Comparison of ENCODE assay signal across 20 mouse cellular contexts in the genomic region with DNA sequence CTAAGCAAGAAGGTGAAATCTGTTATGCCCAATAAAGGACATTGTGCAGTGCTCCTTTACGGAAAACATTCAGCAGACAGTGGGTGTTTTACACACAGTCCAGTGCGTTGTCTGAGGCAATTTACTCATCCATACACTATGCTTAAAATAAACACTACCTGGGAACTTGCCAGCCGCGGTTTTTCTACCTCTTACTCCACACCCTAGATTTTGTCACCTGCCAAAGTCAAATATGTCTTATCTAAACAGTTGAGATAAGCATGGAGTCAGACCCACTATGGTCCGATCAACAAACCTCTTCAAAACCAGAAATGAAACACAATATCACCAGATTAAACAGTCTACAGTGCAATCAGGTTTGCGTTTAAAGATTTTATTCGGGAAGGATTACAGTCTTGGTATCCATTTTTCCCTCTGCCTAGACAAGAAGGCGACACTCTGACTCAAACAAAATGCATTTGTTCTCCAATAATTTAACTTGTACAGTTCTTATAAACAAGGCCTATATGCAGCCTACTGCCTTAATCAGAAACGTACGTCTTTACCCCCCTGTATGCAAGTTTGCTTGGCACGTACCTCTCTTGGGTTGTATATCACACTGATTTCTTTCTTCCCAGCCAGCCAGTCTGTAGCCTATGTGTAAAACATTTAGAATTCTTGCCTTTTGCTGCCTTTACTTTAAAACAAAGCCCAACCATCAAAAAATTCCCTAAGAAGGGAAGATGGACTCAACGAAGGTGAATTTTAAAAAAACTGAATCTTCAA.
DNase-seq lines count a peak whose midpoint lies in the region; ATAC-seq lines count a peak whose summit lies in the region.
"Had no signal": no experiment of that assay in that cellular context is flagged by ENCODE, and none has a peak within 500 bp of the region (broad histone marks: within the 10 kb centered on the region; RNA-seq: fewer than 3 reads in every experiment).

No protein-coding gene starts in this region.

- H3K4me3 ChIP-seq in heart, embryonic 14.5 days (ENCODE audit: control insufficient read depth in 1 of 2, insufficient read depth in 1 of 2, low read depth in 1 of 2, low read length in 2 of 2) = no peak overlapping the region
- no peak overlapping the region for H3K4me3 ChIP-seq in heart, embryonic 11.5 days (ENCODE audit: low read depth, low read length)
- no peak overlapping the region for H3K4me3 ChIP-seq in embryonic facial prominence, embryonic 14.5 days (ENCODE audit: low read depth, low read length)
- H3K4me3 ChIP-seq in lung, embryonic 16.5 days (ENCODE audit: low read length) = no peak overlapping the region
- no peak overlapping the region for H3K4me3 ChIP-seq in stomach, embryonic 15.5 days (replicated peaks)
- H3K4me3 ChIP-seq in forebrain, embryonic 11.5 days (ENCODE audit: low read depth, low read length) = no peak overlapping the region
- H3K4me3 ChIP-seq: embryonic facial prominence, embryonic 15.5 days; forebrain, embryonic 12.5 days; midbrain, embryonic 12.5 days; neural tube, embryonic 15.5 days had no signal

- no peak overlapping the region for H3K9ac ChIP-seq in heart, embryonic 14.5 days (ENCODE audit: low read length)
- no peak overlapping the region for H3K9ac ChIP-seq in heart, embryonic 11.5 days (ENCODE audit: low read depth, low read length)
- no peak overlapping the region for H3K9ac ChIP-seq in embryonic facial prominence, embryonic 14.5 days (ENCODE audit: low read depth, low read length)
- no peak overlapping the region for H3K9ac ChIP-seq in lung, embryonic 16.5 days (ENCODE audit: low read length)
- H3K9ac ChIP-seq in stomach, embryonic 15.5 days = no peak overlapping the region
- H3K9ac ChIP-seq in forebrain, embryonic 11.5 days (ENCODE audit: low read length) = no peak overlapping the region
- H3K9ac ChIP-seq: embryonic facial prominence, embryonic 15.5 days; forebrain, embryonic 12.5 days; midbrain, embryonic 12.5 days; neural tube, embryonic 15.5 days had no signal

- DNase-seq in embryonic facial prominence, embryonic 14.5 days (ENCODE audit: low spot score) = peak; percentile 44
- DNase-seq in gastrocnemius, postnatal 14 days = no peak
- DNase-seq in forebrain, embryonic 11.5 days (ENCODE audit: low spot score) = no peak
- DNase-seq: adrenal gland, postnatal 36 days; cerebellum, adult 9-10 months; gastrocnemius, postnatal 25 days; heart, postnatal 4 days; kidney, adult 8-10 months; kidney, postnatal 4 days; thymus, adult 2 months had no signal

- H3K36me3 ChIP-seq in heart, embryonic 14.5 days (ENCODE audit: control insufficient read depth, insufficient read depth, low read length) = no peaks in the 10 kb centered on the region
- no peaks in the 10 kb centered on the region for H3K36me3 ChIP-seq in heart, embryonic 11.5 days (ENCODE audit: control insufficient read depth, insufficient read depth, low read length)
- H3K36me3 ChIP-seq in embryonic facial prominence, embryonic 14.5 days (ENCODE audit: control insufficient read depth, insufficient read depth, low read length) = no peaks in the 10 kb centered on the region
- H3K36me3 ChIP-seq in lung, embryonic 16.5 days (ENCODE audit: control insufficient read depth, insufficient read depth, low read length) = no peaks in the 10 kb centered on the region
- H3K36me3 ChIP-seq in stomach, embryonic 15.5 days = no peaks in the 10 kb centered on the region
- no peaks in the 10 kb centered on the region for H3K36me3 ChIP-seq in forebrain, embryonic 11.5 days (ENCODE audit: control insufficient read depth, insufficient read depth, low read length)
- H3K36me3 ChIP-seq: embryonic facial prominence, embryonic 15.5 days; forebrain, embryonic 12.5 days; midbrain, embryonic 12.5 days; neural tube, embryonic 15.5 days had no signal

- no peak overlapping the region for H3K27ac ChIP-seq in heart, embryonic 14.5 days (replicated peaks in 1 of 2; ENCODE audit: control insufficient read depth in 1 of 2, insufficient read depth in 1 of 2, low read depth in 2 of 2, low read length in 2 of 2)
- no peak overlapping the region for H3K27ac ChIP-seq in heart, embryonic 11.5 days (ENCODE audit: low read depth, low read length)
- H3K27ac ChIP-seq in embryonic facial prominence, embryonic 14.5 days (replicated peaks; ENCODE audit: low read depth, low read length) = no peak overlapping the region
- H3K27ac ChIP-seq in lung, embryonic 16.5 days (ENCODE audit: low read length) = no peak overlapping the region
- H3K27ac ChIP-seq in stomach, embryonic 15.5 days = peak overlapping the region; percentile 12; the same call in 1 of the 2 replicates
- H3K27ac ChIP-seq in forebrain, embryonic 11.5 days (ENCODE audit: low read depth, low read length) = no peak overlapping the region
- H3K27ac ChIP-seq: embryonic facial prominence, embryonic 15.5 days; forebrain, embryonic 12.5 days; midbrain, embryonic 12.5 days; neural tube, embryonic 15.5 days had no signal

- H3K4me1 ChIP-seq in heart, embryonic 14.5 days (ENCODE audit: control insufficient read depth in 2 of 2, insufficient read depth in 2 of 2, low read length in 2 of 2) = 0 out of 4 replicates have a peak, but pooled peaks cover 0 to 10% of the 10 kb centered on the region in 2 experiments
- H3K4me1 ChIP-seq in heart, embryonic 11.5 days (ENCODE audit: control insufficient read depth, insufficient read depth, low read length) = no peaks in the 10 kb centered on the region
- no peaks in the 10 kb centered on the region for H3K4me1 ChIP-seq in embryonic facial prominence, embryonic 14.5 days (ENCODE audit: control insufficient read depth, insufficient read depth, low read length)
- H3K4me1 ChIP-seq in lung, embryonic 16.5 days (replicated peaks; ENCODE audit: control insufficient read depth, insufficient read depth, low read length) = peaks cover 6% of the 10 kb centered on the region
- no peaks in the 10 kb centered on the region for H3K4me1 ChIP-seq in stomach, embryonic 15.5 days
- no peaks in the 10 kb centered on the region for H3K4me1 ChIP-seq in forebrain, embryonic 11.5 days (replicated peaks; ENCODE audit: control insufficient read depth, insufficient read depth, low read length)
- H3K4me1 ChIP-seq: embryonic facial prominence, embryonic 15.5 days; forebrain, embryonic 12.5 days; midbrain, embryonic 12.5 days had no signal

- no peak for ATAC-seq in heart, embryonic 14.5 days (ENCODE audit: insufficient number of reproducible peaks, insufficient read depth, low FRiP score, low read depth)
- ATAC-seq in heart, embryonic 11.5 days (replicated peaks; ENCODE audit: insufficient number of reproducible peaks, low FRiP score, low TSS enrichment) = no peak
- peak; percentile 46 for ATAC-seq in embryonic facial prominence, embryonic 14.5 days (ENCODE audit: low read depth)
- ATAC-seq in lung, embryonic 16.5 days (ENCODE audit: low read depth) = peak; percentile 52; the same call in 1 of the 2 replicates
- peak; percentile 77 for ATAC-seq in stomach, embryonic 15.5 days (ENCODE audit: insufficient read depth, low FRiP score, low read depth)
- no peak for ATAC-seq in forebrain, embryonic 11.5 days (replicated peaks; ENCODE audit: low FRiP score)
- ATAC-seq: hindbrain, embryonic 16.5 days; Patski had no signal

- H3K4me2 ChIP-seq in heart, embryonic 14.5 days (ENCODE audit: low read length) = peak overlapping the region; percentile 32
- no peak overlapping the region for H3K4me2 ChIP-seq in heart, embryonic 11.5 days
- no peak overlapping the region for H3K4me2 ChIP-seq in embryonic facial prominence, embryonic 14.5 days (ENCODE audit: low read depth, low read length)
- H3K4me2 ChIP-seq in lung, embryonic 16.5 days (ENCODE audit: low read depth, low read length) = no peak overlapping the region
- no peak overlapping the region for H3K4me2 ChIP-seq in stomach, embryonic 15.5 days
- no peak overlapping the region for H3K4me2 ChIP-seq in forebrain, embryonic 11.5 days (ENCODE audit: low read depth, low read length, severe bottlenecking)
- H3K4me2 ChIP-seq: embryonic facial prominence, embryonic 15.5 days; forebrain, embryonic 12.5 days; midbrain, embryonic 12.5 days; neural tube, embryonic 15.5 days had no signal

- intact Hi-C loops in gastrocnemius, postnatal 14 days (cut with DNase I; ENCODE audit: low total_unique reads) = no loop called here

- 40% methylated on average over 12 of the region's 12 CpGs for whole genome bisulfite sequencing in heart, embryonic 14.5 days
- WGBS in heart, embryonic 11.5 days (ENCODE audit: insufficient replicate concordance) = 61% methylated on average over 12 of the region's 12 CpGs
- 59% methylated on average over 12 of the region's 12 CpGs for WGBS in embryonic facial prominence, embryonic 14.5 days
- WGBS in lung, embryonic 16.5 days = 23% methylated on average over 12 of the region's 12 CpGs
- WGBS in stomach, embryonic 15.5 days = 27% methylated on average over 12 of the region's 12 CpGs
- WGBS in forebrain, embryonic 11.5 days = 92% methylated on average over 12 of the region's 12 CpGs

- no peaks in the 10 kb centered on the region for H3K9me3 ChIP-seq in heart, embryonic 14.5 days (ENCODE audit: control insufficient read depth, low read length)
- H3K9me3 ChIP-seq in heart, embryonic 11.5 days (replicated peaks; ENCODE audit: control insufficient read depth, low read length) = no peaks in the 10 kb centered on the region
- no peaks in the 10 kb centered on the region for H3K9me3 ChIP-seq in embryonic facial prominence, embryonic 14.5 days (ENCODE audit: control insufficient read depth, low read length)
- H3K9me3 ChIP-seq in lung, embryonic 16.5 days (ENCODE audit: control insufficient read depth, low read length) = no peaks in the 10 kb centered on the region
- no peaks in the 10 kb centered on the region for H3K9me3 ChIP-seq in stomach, embryonic 15.5 days
- H3K9me3 ChIP-seq in forebrain, embryonic 11.5 days (ENCODE audit: control insufficient read depth, low read length) = no peaks in the 10 kb centered on the region
- H3K9me3 ChIP-seq: embryonic facial prominence, embryonic 15.5 days; forebrain, embryonic 12.5 days; midbrain, embryonic 12.5 days; neural tube, embryonic 15.5 days had no signal

- H3K27me3 ChIP-seq in heart, embryonic 14.5 days (ENCODE audit: control insufficient read depth, insufficient read depth, low read length) = no peaks in the 10 kb centered on the region
- H3K27me3 ChIP-seq in heart, embryonic 11.5 days (ENCODE audit: control insufficient read depth, insufficient read depth, low read length) = no peaks in the 10 kb centered on the region
- no peaks in the 10 kb centered on the region for H3K27me3 ChIP-seq in embryonic facial prominence, embryonic 14.5 days (replicated peaks; ENCODE audit: control insufficient read depth, insufficient read depth, low read length)
- no peaks in the 10 kb centered on the region for H3K27me3 ChIP-seq in lung, embryonic 16.5 days (ENCODE audit: control insufficient read depth, insufficient read depth, low read depth, low read length)
- H3K27me3 ChIP-seq in stomach, embryonic 15.5 days (replicated peaks) = no peaks in the 10 kb centered on the region
- H3K27me3 ChIP-seq in forebrain, embryonic 11.5 days (ENCODE audit: control insufficient read depth, insufficient read depth, low read length) = no peaks in the 10 kb centered on the region
- H3K27me3 ChIP-seq: embryonic facial prominence, embryonic 15.5 days; forebrain, embryonic 12.5 days; midbrain, embryonic 12.5 days; neural tube, embryonic 15.5 days; Patski had no signal

Comparison
In these comparisons a context has a peak if more than half of its experiments do, and no peak if none do; other contexts are left out.
1. ATAC-seq: peak in embryonic facial prominence, embryonic 14.5 days (single experiment), lung, embryonic 16.5 days (single experiment) and stomach, embryonic 15.5 days (single experiment); none in heart, embryonic 14.5 days (single experiment), heart, embryonic 11.5 days (single experiment) and forebrain, embryonic 11.5 days (single experiment).